Mouse (Mus musculus) MEL (cell line): Measurements from ENCODE around the gene Prkcq. TPM values are rescaled to one million over a fixed set of nuclear protein-coding genes. Genes with fewer than 3 reads are reported as not detected.

Experiments
- DNase-seq: peaks from one replicate; pipeline ENCODE4 v3.0.0; 2011; ENCODE audit warnings: low read depth, low spot score
- H3K27ac ChIP-seq: 2 replicates; pipeline ENCODE4 v1.5.1; 2012; ENCODE audit warnings: low read depth, mild to moderate bottlenecking, control low read depth, low read length, moderate library complexity; ENCODE audit not compliant: control insufficient read depth
- H3K27me3 ChIP-seq, 2 experiments: fragments of 150-350 bp in 1 of 2; sonication (generic) in 1 of 2; 2 replicates each; pipeline ENCODE4 v1.6.1; 2012; ENCODE audit warnings: low read length in 2 of 2, mild to moderate bottlenecking in 2 of 2, improper control_type of control experiment in 1 of 2, moderate library complexity in 1 of 2; ENCODE audit not compliant: insufficient read depth in 2 of 2, control insufficient read depth in 1 of 2
- H3K36me3 ChIP-seq, 2 experiments: 2 replicates each; pipeline ENCODE4 v1.6.1; 2012 to 2014; ENCODE audit warnings: low read length in 2 of 2, improper control_type of control experiment in 1 of 2, inconsistent platforms in 1 of 2, mild to moderate bottlenecking in 1 of 2; ENCODE audit not compliant: insufficient read depth in 2 of 2, control insufficient read depth in 1 of 2
- H3K4me1 ChIP-seq, 2 experiments: fragments of 150-350 bp in 1 of 2; sonication (generic) in 1 of 2; 2 replicates each; pipeline ENCODE4 v1.6.1; 2012; ENCODE audit warnings: low read length in 2 of 2, improper control_type of control experiment in 1 of 2, mild to moderate bottlenecking in 1 of 2; ENCODE audit not compliant: insufficient read depth in 2 of 2, control insufficient read depth in 1 of 2
- H3K4me3 ChIP-seq, 2 experiments: fragments of 150-350 bp in 1 of 2; sonication (generic) in 1 of 2; 2 replicates each; pipeline ENCODE4 v1.5.1; 2012; ENCODE audit warnings: low read depth in 2 of 2, low read length in 2 of 2, mild to moderate bottlenecking in 2 of 2, moderate library complexity in 2 of 2, control low read depth in 1 of 2, improper control_type of control experiment in 1 of 2; ENCODE audit not compliant: control insufficient read depth in 1 of 2, insufficient read depth in 1 of 2
- H3K79me2 ChIP-seq: 2 replicates; pipeline ENCODE4 v1.6.1; 2012; ENCODE audit warnings: mild to moderate bottlenecking, low read length, moderate library complexity; ENCODE audit not compliant: control insufficient read depth, poor library complexity, insufficient read depth
- H3K9ac ChIP-seq: 2 replicates; pipeline ENCODE4 v1.6.1; 2012; ENCODE audit warnings: low read depth, mild to moderate bottlenecking, control low read depth, low read length, moderate library complexity; ENCODE audit not compliant: control insufficient read depth, poor library complexity, severe bottlenecking
- H3K9me3 ChIP-seq: fragments of 150-350 bp; sonication (generic); replicated peaks from 2 replicates; pipeline ENCODE4 v1.6.1; 2012; ENCODE audit warnings: mild to moderate bottlenecking, low read length, improper control_type of control experiment, moderate library complexity; ENCODE audit not compliant: insufficient read depth
- BHLHE40 ChIP-seq: IDR thresholded peaks from 2 replicates; pipeline ENCODE4 v1.6.1; 2012; ENCODE audit warnings: low read depth, mild to moderate bottlenecking, inconsistent platforms, low read length, improper control_type of control experiment, borderline replicate concordance
- CHD1 ChIP-seq: IDR thresholded peaks from 2 replicates; pipeline ENCODE4 v1.6.1; 2012; ENCODE audit warnings: low read depth, mild to moderate bottlenecking, inconsistent platforms, low read length, improper control_type of control experiment
- CHD2 ChIP-seq: IDR thresholded peaks from 2 replicates; pipeline ENCODE4 v1.6.1; 2011; ENCODE audit warnings: low read length, improper control_type of control experiment
- E2F4 ChIP-seq: IDR thresholded peaks from 2 replicates; pipeline ENCODE4 v1.6.1; 2011; ENCODE audit warnings: low read depth, low read length, improper control_type of control experiment, borderline replicate concordance
- ELF1 ChIP-seq: IDR thresholded peaks from 2 replicates; pipeline ENCODE4 v1.6.1; 2014; ENCODE audit warnings: low read depth, mild to moderate bottlenecking, inconsistent platforms, low read length, improper control_type of control experiment, moderate library complexity
- EP300 ChIP-seq, 2 experiments: IDR thresholded peaks; 2 replicates each; pipeline ENCODE4 v1.6.1; 2011; ENCODE audit warnings: improper control_type of control experiment in 2 of 2, low read length in 2 of 2, low read depth in 1 of 2, mild to moderate bottlenecking in 1 of 2
- ETS1 ChIP-seq: IDR thresholded peaks from 2 replicates; pipeline ENCODE4 v1.6.1; 2012; ENCODE audit warnings: low read depth, mild to moderate bottlenecking, inconsistent platforms, low read length, improper control_type of control experiment, moderate library complexity
- GABPA ChIP-seq: IDR thresholded peaks from 2 replicates; pipeline ENCODE4 v1.6.1; 2012; ENCODE audit warnings: low read depth, mild to moderate bottlenecking, inconsistent platforms, low read length, improper control_type of control experiment, moderate library complexity
- GATA1 ChIP-seq: IDR thresholded peaks from 2 replicates; pipeline ENCODE4 v1.6.1; 2011; ENCODE audit warnings: low read depth, low read length, improper control_type of control experiment
- HCFC1 ChIP-seq: IDR thresholded peaks from 2 replicates; pipeline ENCODE4 v1.6.1; 2012; ENCODE audit warnings: low read depth, mild to moderate bottlenecking, inconsistent platforms, low read length, improper control_type of control experiment, moderate library complexity
- JUND ChIP-seq: IDR thresholded peaks from 2 replicates; pipeline ENCODE4 v1.6.1; 2011; ENCODE audit warnings: low read depth, mild to moderate bottlenecking, improper control_type of control experiment, low read length
- KAT2A ChIP-seq: conservative IDR thresholded peaks from 2 replicates; pipeline ENCODE4 v1.6.1; 2012; ENCODE audit warnings: low read depth, low read length, improper control_type of control experiment, inconsistent platforms
- MAFK ChIP-seq: IDR thresholded peaks from 2 replicates; pipeline ENCODE4 v1.6.1; 2011; ENCODE audit warnings: low read depth, mild to moderate bottlenecking, low read length, improper control_type of control experiment, borderline replicate concordance
- MAX ChIP-seq: IDR thresholded peaks from 2 replicates; pipeline ENCODE4 v1.6.1; 2011; ENCODE audit warnings: low read length, improper control_type of control experiment
- MAZ ChIP-seq: IDR thresholded peaks from 2 replicates; pipeline ENCODE4 v1.6.1; 2012; ENCODE audit warnings: low read depth, mild to moderate bottlenecking, inconsistent platforms, low read length, improper control_type of control experiment
- MEF2A ChIP-seq: IDR thresholded peaks from 2 replicates; pipeline ENCODE4 v1.6.1; 2014; ENCODE audit warnings: low read depth, mild to moderate bottlenecking, inconsistent platforms, low read length, improper control_type of control experiment; ENCODE audit not compliant: poor library complexity, insufficient replicate concordance, severe bottlenecking; ENCODE audit errors: extremely low read depth
- MXI1 ChIP-seq: IDR thresholded peaks from 2 replicates; pipeline ENCODE4 v1.6.1; 2011; ENCODE audit warnings: mild to moderate bottlenecking, low read depth, low read length, improper control_type of control experiment
- MYB ChIP-seq: IDR thresholded peaks from 2 replicates; pipeline ENCODE4 v1.6.1; 2011; ENCODE audit warnings: mild to moderate bottlenecking, low read depth, low read length, improper control_type of control experiment
- MYC ChIP-seq: IDR thresholded peaks from 2 replicates; pipeline ENCODE4 v1.6.1; 2011; ENCODE audit warnings: low read depth, mild to moderate bottlenecking, low read length, improper control_type of control experiment, moderate library complexity
- NRF1 ChIP-seq: IDR thresholded peaks from 2 replicates; pipeline ENCODE4 v1.6.1; 2014; ENCODE audit warnings: low read depth, mild to moderate bottlenecking, inconsistent platforms, low read length, improper control_type of control experiment, moderate library complexity; ENCODE audit not compliant: poor library complexity, insufficient read depth, severe bottlenecking
- POLR2A ChIP-seq, 2 experiments: IDR thresholded peaks; 2 replicates each; pipeline ENCODE4 v1.6.1; 2011 to 2012; ENCODE audit warnings: low read length in 2 of 2, mild to moderate bottlenecking in 2 of 2, control low read depth in 1 of 2, improper control_type of control experiment in 1 of 2, low read depth in 1 of 2, moderate library complexity in 1 of 2; ENCODE audit not compliant: control insufficient read depth in 1 of 2, insufficient read depth in 1 of 2, poor library complexity in 1 of 2
- POLR2AphosphoS2 ChIP-seq: IDR thresholded peaks from 2 replicates; pipeline ENCODE4 v1.6.1; 2011; ENCODE audit warnings: low read length, improper control_type of control experiment
- RAD21 ChIP-seq: IDR thresholded peaks from 2 replicates; pipeline ENCODE4 v1.6.1; 2011; ENCODE audit warnings: mild to moderate bottlenecking, low read depth, low read length, improper control_type of control experiment
- RCOR1 ChIP-seq: IDR thresholded peaks from 2 replicates; pipeline ENCODE4 v1.6.1; 2012; ENCODE audit warnings: low read depth, mild to moderate bottlenecking, inconsistent platforms, low read length, improper control_type of control experiment
- SIN3A ChIP-seq: IDR thresholded peaks from 2 replicates; pipeline ENCODE4 v1.6.1; 2012; ENCODE audit warnings: low read length, improper control_type of control experiment, inconsistent platforms
- SMC3 ChIP-seq: IDR thresholded peaks from 2 replicates; pipeline ENCODE4 v1.6.1; 2011; ENCODE audit warnings: low read depth, low read length, improper control_type of control experiment
- TAL1 ChIP-seq: IDR thresholded peaks from 2 replicates; pipeline ENCODE4 v1.6.1; 2012; ENCODE audit warnings: mild to moderate bottlenecking, inconsistent platforms, low read length, moderate library complexity, mixed read lengths
- TBP ChIP-seq: IDR thresholded peaks from 2 replicates; pipeline ENCODE4 v1.8.0; 2011; ENCODE audit warnings: low read depth, low read length, improper control_type of control experiment
- TCF12 ChIP-seq: IDR thresholded peaks from 2 replicates; pipeline ENCODE4 v1.6.1; 2014; ENCODE audit warnings: low read depth, mild to moderate bottlenecking, inconsistent platforms, low read length, improper control_type of control experiment, moderate library complexity
- UBTF ChIP-seq: IDR thresholded peaks from 2 replicates; pipeline ENCODE4 v1.6.1; 2012; ENCODE audit warnings: low read depth, mild to moderate bottlenecking, inconsistent platforms, low read length, improper control_type of control experiment, moderate library complexity, borderline replicate concordance; ENCODE audit not compliant: insufficient read depth
- USF1 ChIP-seq: IDR thresholded peaks from 2 replicates; pipeline ENCODE4 v1.6.1; 2014; ENCODE audit warnings: low read depth, mild to moderate bottlenecking, inconsistent platforms, low read length, improper control_type of control experiment, moderate library complexity
- USF2 ChIP-seq, 2 experiments: IDR thresholded peaks; 2 replicates each; pipeline ENCODE4 v1.6.1; 2011 to 2012; ENCODE audit warnings: improper control_type of control experiment in 2 of 2, low read length in 2 of 2, borderline replicate concordance in 1 of 2, inconsistent platforms in 1 of 2, low read depth in 1 of 2, mild to moderate bottlenecking in 1 of 2; ENCODE audit not compliant: insufficient read depth in 1 of 2
- ZC3H11A ChIP-seq: IDR thresholded peaks from 2 replicates; pipeline ENCODE4 v1.6.1; 2012; ENCODE audit warnings: low read depth, mild to moderate bottlenecking, inconsistent platforms, low read length, improper control_type of control experiment
- ZKSCAN1 ChIP-seq: IDR thresholded peaks from 2 replicates; pipeline ENCODE4 v1.6.1; 2012; ENCODE audit warnings: low read depth, mild to moderate bottlenecking, inconsistent platforms, low read length, improper control_type of control experiment, moderate library complexity
- ZMIZ1 ChIP-seq: IDR thresholded peaks from 2 replicates; pipeline ENCODE4 v1.6.1; 2012; ENCODE audit warnings: low read depth, mild to moderate bottlenecking, inconsistent platforms, low read length, improper control_type of control experiment, moderate library complexity
- ZNF384 ChIP-seq: IDR thresholded peaks from 2 replicates; pipeline ENCODE4 v1.6.1; 2012; ENCODE audit warnings: low read depth, mild to moderate bottlenecking, inconsistent platforms, low read length, improper control_type of control experiment
- polyA plus RNA-seq, 2 experiments: library from polyadenylated mRNA; stranded (reverse) in 1 of 2; unstranded in 1 of 2; fragments of >175 nt in 1 of 2; fragments of >200 nt in 1 of 2; gene quantifications; 2 replicates each; pipeline versions ENCODE4 v1.2.1 to v1.2.4; 2012; ENCODE audit warnings: low replicate concordance in 2 of 2, low read depth in 1 of 2; ENCODE audit not compliant: insufficient read length in 2 of 2, insufficient read depth in 1 of 2, missing spikeins in 1 of 2
- total RNA-seq: library from RNA; depleted of rRNA; stranded (reverse); fragments of 300-350 nt; gene quantifications from 2 replicates; pipeline ENCODE4 v1.2.3, GENCODE M21; 2012

Prkcq gene
- total and polyA plus RNA-seq, 3 experiments: 0.12 to 0.19 TPM; not detected in 1

DNA sequence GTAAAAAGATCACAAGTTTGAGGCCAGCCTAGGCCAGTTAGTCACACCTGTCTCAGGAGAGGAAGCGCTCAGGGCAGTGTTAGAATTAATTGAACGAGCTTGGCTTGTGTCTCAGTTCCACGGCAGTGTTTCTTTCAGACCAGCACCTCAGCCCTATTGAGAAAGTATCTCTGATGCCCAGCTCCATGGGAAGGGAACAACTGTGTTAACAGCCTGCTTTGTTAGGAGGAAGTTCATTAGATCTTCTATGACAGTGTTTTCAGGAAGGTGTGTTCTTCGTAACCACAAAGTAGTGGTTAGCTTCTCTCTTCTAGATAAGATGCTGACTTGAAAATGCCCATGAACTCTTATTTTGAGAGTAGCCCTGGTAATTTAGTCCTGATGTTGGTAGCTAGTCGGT is 31.4 kb downstream of the Prkcq start:
- Histone ChIP-seq H3K4me1 (peaks cover 36 to 61% of the 10 kb centered on the region in 2 experiments), H3K9me3 (no peaks in the 10 kb centered on the region), H3K27me3 (no peaks in the 10 kb centered on the region), H3K9ac (peak overlapping the region; percentile 8; the same call in 1 of the 2 replicates), H3K4me3 (0 out of 4 replicates have a peak overlapping the region, but pooled peaks of 1 of the 2 experiments have one; percentile 12), H3K27ac (peak overlapping the region; percentile 88), H3K79me2 (no peaks in the 10 kb centered on the region), H3K36me3 (peaks cover 0 to 47% of the 10 kb centered on the region in 2 experiments; a peak in 2 of 4 replicates)
- peak; percentile 84 for DNase-seq
- TF ChIP-seq TCF12 (peak; percentile 81), CHD2 (no peak), UBTF (no peak), USF2 (IDR thresholded peaks at IDR 0.05; ENCODE audit: borderline replicate concordance in 1 of 2, insufficient read depth in 1 of 2, low read depth in 1 of 2, low read length in 2 of 2) (no peak), MYC (peak; percentile 74; the same call in 1 of the 2 replicates), SMC3 (no peak), POLR2A (IDR thresholded peaks at IDR 0.05; ENCODE audit: control insufficient read depth in 1 of 2, insufficient read depth in 1 of 2, low read depth in 1 of 2, low read length in 2 of 2, poor library complexity in 1 of 2) (no peak; a peak in 1 of 4 replicates), MAZ (no peak), RCOR1 (no peak; the same call in 1 of the 2 replicates), TAL1 (peak; percentile 77), ZNF384 (0 out of 2 replicates have a peak, but pooled peaks have one; percentile 17), MAFK (peak; percentile 56; the same call in 1 of the 2 replicates), CHD1 (no peak), RAD21 (no peak), ZC3H11A (no peak), MAX (peak; percentile 57; the same call in 1 of the 2 replicates), GATA1 (peak; percentile 89), HCFC1 (0 out of 2 replicates have a peak, but pooled peaks have one; percentile 26), JUND (0 out of 2 replicates have a peak, but pooled peaks have one; percentile 20), ZMIZ1 (peak; percentile 62; the same call in 1 of the 2 replicates), E2F4 (no peak), SIN3A (peak; percentile 70; the same call in 1 of the 2 replicates), ZKSCAN1 (no peak), KAT2A (no peak), USF1 (no peak), MEF2A (no peak), BHLHE40 (no peak), GABPA (no peak), ETS1 (peak; percentile 80), EP300 (IDR thresholded peaks at IDR 0.05; ENCODE audit: low read depth in 1 of 2, low read length in 2 of 2) (peak; percentile 92 to 95), MXI1 (no peak; the same call in 1 of the 2 replicates), NRF1 (no peak), TBP (0 out of 2 replicates have a peak, but pooled peaks have one; percentile 34), MYB (peak; percentile 51; the same call in 1 of the 2 replicates), ELF1 (0 out of 2 replicates have a peak, but pooled peaks have one; percentile 15), POLR2AphosphoS2 (no peak)
